Mouse (Mus musculus) brain, adult 2 months (tissue): ENCODE results near the gene Glcci1.

Source experiments
- DNase-seq: peaks from one replicate; pipeline ENCODE4 v3.0.0; 2011; ENCODE audit warnings: low read depth, low spot score

The Glcci1 gene

DNA sequence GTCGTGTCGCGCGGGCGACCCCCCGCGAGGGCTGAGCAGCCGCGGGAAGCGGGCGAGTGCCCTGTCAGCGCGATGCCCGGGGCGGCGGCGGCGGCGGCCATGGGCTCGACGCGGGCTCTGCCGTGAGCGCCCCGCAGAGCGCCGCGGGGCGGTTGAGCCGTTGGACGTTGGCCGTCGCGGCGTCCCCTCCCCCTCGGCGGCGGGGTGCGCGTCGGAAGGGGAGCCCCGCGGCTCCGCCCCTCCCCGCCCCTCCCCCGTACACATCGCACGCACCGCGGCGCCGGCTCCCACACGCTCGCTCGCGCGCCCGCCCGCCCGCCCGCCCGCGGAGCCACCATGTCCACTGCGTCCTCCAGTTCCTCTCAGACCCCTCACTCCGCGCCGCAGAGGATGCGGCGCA, at the start of gene Glcci1:
Gene Glcci1, plus strand, starts transcription at position 50 of the 400 bp plus-strand sequence.
- peak; percentile 90 for DNase-seq

DNA sequence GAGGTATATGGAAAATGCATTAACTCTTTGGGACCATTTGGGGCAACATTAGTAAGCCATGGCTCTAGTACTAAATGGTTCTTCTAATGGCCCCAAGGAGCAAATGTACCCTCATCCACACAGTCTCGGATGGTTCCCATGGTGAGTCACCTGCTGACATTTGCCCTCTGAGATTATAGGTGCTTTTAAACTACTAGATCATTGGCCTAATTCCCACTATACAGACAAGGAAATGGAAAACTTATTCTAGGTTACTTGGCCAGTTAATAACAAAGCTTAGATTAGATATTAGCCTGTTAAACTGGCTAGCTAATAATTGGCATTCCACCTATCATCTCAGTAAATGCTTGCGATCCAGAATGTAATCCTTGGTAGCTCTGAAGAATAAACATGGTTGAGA, 47.0 kb upstream of the Glcci1 start:
- no peak for DNase-seq

DNA sequence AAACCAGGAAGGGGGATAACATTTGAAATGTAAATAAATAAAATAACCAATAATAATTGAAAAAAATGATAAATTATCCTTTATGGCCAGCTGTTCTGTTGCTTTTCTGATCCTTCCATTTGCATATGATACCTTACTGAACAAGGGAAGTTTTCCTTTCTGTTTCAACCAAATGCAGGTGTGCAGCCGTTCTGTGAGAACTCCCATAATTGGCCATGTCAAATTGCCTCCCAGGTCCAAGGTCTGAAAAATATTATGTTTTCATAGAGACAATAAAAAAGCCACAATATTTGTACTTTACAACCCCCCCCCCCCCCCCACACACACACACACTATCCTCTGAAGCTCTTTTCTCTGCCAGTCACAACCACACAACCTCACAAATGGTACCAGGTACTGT, 44.0 kb upstream of the Glcci1 start:
- DNase-seq = no peak

DNA sequence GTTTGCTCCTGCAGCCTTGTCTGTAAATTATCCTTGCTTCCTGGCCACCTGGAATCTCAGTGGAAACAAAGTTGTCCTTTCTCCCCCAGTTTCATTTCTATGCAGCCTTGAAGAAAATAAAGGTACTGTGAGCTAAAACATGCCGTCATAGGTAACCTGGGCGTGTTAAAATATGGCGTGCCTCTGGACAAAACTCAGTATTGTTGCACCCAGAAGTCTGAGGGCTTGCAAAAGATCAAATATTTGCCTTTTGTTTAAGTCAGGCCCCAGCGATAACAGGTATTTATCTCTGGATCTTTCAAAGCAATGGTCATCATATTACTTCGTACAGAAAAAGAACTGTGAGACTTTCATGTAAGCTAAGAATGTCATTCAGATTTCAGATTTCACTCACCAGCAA, 43.4 kb upstream of the Glcci1 start:
- DNase-seq = no peak

DNA sequence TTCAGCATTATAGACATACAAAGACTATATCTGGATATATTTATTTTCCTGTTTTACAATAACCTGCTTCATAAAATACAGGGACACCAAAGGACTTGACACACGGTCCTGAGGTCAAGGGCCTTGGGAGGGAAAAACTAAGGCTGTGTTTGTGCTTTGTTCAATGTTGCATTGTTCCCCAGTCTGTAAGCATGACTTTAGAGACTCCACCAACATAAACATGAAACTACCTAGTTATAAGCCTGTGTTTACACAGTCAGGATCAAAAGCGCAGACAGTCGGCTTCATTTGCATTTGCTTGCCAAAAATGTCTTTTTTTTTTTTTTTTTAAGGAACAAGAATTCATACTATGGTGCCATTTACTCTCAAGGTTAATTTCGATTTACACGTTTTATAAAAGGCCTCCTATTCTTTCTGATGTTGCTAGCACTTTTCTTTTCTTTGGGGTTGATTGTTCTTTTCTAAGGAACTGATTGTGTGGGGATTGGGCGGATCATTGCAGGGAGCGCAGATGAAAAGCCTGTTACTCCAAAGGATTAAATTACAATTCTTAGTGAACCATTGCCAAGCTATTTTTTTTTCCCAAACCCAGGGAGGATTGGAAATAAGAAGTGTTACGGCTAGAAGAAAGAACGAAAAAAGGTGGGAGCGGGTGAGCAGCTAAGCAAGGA, 41.6 kb upstream of the Glcci1 start:
- DNase-seq = no peak

DNA sequence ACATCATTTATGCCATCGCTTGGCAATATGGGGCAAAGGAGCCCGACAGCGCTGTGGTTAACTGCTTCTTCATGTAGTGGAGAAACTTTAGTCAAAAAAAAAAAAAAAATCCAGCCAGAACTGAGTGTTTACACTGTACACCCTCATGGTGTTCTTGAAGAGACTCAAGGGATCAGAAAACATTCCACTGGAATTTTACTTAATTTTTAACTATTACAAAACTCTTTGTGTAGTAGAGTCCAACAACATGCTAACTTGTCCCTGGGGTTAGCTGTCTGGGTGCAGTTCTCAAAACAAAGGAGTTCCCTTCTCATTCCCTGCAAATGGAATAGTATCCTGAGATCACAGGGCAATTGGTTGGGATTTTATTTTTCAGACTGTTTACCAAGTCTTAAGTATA, 39.5 kb upstream of the Glcci1 start:
- DNase-seq = no peak

DNA sequence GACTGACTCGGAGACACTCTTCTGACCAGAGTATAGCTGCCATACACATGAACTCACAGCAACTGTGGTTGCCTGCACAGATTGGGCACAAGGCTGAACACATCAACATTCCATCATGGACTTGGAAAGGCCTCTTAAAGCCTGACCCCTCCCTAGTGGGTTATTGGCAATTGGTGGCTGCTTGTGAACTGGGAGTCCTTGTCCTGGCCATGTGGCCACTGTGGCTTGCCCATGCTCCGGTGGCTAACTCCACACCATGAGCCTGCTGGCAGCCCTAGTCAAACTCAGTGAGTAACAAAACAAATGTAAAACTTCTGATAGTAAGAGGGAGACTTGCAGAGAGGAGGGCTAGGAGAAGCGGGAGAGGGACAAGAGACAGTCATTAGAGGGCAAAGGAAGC, 37.3 kb upstream of the Glcci1 start:
- no peak for DNase-seq

DNA sequence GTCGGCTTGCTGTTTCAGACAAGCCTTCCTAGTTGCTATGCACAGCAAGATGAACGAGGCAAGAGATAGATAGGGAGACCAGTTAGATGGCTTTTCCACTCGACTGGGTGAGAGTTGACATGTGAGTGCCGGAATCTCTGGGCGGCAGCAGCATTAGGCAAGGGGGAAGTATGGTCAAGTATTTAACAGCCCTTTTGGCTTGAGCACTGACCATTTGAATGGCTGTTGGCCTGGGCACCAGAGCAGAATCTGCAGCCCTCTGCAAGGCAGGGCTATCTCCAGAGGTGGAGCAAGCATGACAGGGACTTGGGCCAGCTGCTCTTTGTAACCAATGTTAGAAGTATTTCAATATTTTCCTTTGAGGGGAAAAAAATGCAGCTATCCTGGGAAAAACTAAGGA, 36.5 kb upstream of the Glcci1 start:
- DNase-seq = no peak

DNA sequence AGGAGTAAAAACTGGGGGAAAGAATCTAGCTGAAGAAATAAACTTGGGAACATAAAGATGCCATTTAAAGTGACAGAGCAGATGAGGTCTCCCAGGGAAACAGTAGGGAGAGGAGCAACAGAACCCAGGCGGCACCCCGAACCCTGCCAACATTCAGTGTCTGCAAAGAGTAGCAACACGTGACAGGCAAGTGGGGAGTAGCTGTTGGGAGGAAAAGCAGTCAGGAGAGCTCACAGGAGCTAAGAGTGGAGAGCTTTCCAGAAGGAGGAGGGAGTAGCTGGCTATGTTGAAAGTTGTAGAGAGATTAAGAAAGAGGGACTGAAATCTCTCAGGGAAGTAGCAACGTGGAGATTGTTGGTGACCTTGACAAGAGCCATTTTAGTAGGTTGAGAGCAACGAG, 35.9 kb upstream of the Glcci1 start:
- peak; percentile 62 for DNase-seq

DNA sequence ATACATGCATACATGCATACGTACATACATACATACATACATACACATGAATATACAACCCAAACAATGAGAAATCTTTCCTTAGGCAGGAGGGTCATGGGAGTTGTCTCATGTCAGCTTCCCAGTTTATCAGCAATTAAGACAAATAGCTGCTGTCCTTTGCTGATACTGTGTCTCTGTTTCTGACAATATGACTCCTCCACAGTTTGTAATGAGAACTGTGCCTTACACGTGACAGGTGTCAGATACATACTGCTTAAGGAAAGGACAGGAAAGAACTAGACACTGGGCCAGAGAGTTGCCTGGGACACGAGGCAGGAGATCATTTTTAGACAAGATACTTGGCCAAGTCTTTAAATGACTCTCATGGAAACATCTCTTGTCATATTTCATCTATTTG, 35.1 kb upstream of the Glcci1 start:
- DNase-seq = no peak

DNA sequence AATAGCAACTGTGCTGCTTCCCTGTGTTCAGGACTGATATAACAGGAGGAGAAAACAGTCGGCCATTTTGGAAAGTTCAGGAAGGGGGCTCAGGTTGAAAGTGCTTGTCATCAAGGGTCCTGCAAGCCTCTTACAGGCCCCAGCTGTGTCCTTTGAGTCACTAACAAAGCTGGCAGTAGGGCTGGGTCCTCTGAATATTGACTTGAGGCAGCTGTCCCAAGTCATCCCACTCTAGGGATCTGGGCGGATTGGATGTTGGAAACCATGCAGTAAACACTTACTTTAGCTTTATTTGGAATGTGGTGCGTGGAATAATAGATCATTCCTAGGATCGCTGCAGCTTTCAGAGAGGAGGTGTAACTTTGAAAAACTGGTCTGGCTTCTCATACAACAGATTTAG, 34.6 kb upstream of the Glcci1 start:
- no peak for DNase-seq

DNA sequence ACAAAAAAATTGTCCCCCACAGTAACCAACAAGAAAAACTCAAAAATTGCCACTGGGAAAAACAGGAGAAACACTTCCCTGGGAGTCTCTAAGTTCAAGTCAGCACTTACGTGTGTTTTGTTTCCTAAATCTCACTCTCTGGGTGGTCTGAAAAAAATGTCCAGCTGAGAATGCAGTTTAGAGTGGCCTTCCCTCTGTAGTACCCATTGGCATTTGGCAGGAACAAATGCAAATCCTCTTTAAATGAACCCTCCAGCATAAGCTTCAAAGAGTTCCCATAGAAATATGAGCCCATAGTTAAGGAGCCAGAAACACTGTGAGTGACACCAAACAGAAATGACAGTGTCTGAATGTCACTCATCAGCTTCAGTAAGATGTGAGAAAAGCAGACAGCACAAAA, 30.2 kb upstream of the Glcci1 start:
- DNase-seq = no peak

DNA sequence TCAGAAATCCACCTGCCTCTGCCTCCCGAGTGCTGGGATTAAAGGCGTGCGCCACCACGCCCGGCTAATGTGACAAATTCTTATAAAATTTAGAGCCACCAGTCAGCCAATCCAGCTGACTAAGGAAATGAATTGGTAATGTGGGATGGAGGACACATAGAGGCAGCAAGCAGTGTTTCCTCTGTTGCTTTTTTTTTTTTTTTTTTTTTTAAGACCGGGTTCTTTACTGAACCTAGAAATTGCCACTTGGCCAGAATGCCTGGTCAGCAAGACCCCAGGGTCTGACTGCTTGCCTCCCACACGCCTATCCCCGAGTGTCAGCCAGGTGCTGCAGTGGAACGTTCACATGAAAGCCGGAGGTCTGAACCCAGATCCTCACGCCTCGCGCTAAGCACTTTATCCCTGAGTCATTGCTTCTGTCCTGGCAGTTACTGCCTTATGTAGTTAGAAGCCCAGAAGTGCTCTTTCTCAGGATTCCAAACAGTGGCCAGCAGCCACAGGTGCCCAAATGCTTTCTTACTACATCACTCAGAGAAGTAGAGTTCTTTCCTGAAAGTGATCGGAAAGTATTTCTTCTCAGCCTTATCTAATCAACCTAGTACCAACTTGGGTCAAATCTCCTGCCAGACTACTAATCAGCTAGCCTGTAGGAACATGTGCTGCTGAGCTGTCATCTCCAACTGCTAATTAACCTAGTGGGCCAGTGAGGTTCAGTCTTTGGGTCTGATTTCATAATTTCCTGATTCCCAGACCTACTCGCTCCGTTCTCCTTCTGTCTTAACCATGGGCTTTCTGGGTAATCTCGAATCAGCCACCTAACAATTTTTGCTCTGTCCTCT, 24.7 kb upstream of the Glcci1 start:
- no peak for DNase-seq

DNA sequence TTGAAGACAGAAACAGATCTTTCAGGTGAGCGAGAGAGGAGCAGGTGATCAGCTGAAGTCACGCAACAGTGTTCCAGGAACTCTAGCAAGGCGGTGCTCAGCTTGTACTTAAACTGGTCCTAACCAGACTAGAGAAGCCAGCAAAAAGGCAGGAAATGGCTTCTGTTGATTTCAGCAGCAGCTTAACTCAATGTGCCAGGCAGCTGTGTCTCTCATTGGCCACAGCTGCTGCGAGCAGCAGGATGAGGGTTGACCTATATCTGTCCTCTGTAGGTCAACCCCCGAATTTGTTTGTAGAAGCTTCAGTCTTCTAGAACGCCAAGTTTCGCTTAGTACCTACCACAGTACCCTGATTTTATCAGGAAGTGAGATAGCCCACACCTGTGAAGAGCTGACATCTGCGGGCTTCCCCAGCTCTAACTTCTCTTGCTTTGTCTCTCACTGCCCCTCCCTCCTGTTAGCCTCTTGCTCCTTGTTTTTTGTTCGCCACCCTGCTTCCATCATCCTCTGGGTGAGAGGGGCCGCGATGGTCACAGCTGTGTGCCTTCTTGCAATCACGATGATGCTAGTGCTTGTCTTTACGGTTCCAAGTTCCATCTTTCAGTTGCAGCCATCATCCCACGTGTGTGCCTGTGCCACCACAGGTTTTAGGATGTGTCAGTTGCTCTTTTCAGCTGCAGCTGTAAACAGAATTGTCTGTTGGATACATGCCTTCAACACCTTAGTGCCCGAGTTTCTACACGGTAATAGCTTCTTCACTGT, 23.8 kb upstream of the Glcci1 start:
- DNase-seq = no peak

DNA sequence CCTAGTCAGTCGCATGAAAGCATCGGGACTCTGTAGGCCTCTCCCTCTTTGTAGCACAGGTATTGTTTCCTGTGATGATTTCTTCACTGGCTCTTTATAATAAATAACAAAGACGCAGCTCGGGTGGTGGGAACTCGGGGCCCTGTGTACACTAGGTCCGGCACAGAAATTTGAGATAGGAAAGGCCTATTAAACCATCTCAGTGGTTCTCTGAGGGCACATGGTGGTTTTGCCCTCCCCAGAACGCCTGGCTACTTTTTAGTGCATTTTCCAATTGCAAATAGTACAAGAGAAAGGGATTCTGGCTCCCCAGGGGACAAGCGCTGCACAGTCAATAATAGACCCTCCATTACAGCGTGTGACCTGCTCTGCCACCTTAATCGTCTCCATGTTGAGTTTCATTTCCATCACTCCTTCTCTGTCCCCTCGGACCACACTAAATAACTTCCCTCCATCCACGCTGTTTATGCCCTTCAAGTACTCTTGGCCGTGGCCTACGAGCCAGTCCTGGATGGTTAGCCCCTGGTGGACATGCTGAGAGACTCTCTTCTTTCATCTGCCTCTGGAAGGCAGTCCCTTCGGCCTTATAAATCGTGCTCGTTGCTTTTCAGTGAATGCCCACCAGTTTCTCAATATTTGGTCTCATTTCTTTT, 22.9 kb upstream of the Glcci1 start:
- DNase-seq = no peak

DNA sequence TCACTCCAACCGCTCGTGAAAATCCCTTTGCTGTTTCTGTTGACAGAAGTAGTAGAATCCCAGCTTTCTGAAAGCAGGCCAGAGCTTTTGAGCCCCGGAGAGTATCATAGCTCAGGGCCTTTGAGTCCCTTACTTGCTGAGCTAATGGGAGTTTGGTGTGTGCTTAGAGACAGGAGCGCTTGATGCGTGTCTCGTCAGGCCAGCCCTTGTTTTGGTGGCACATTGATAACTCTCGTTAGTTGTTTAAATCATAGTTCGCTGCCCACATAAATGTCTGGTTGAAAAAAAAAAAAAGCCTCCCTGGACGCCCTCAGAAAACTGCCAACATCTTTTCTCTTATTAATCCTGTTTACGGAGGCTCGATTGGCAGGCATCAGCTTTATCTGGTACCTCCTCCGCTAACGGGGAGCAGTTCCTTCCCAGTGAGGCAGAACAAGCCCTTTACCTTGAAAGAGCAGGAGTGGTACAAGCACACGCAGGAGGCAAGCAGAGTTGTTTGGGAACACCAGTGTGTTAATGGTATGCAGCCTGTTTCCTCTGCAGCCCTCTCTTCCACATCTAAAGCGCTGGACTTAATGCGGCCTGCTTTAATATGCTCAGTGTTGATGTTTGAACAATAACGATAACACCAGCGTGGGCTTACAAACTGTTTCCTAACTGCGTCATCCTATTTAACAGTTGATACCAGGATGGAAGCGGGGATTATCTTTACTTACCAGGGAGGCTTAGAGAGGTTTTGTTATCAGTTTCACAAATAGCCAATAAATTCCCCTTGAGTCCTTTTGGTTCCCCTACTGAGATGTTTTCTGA, 22.2 kb upstream of the Glcci1 start:
- peak; percentile 27 for DNase-seq

DNA sequence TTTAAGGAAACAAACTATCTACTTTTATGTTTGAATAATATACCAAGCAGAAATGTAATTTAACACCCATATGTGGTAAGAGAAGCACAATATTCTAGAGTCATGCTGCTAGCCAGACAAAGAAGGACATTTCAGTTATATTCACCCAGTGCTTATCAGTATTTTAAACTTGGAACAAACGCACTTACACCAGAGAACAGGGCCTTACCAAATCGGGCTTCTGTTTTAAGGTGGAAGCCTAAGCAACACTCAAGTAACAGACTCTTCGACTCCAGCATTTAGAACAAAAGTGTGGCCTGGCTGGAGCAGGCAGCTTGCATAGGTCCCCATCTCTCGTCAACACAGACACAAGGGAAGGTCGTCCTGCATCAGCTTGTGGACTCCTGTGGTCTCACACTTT, 21.2 kb upstream of the Glcci1 start:
- DNase-seq = no peak

DNA sequence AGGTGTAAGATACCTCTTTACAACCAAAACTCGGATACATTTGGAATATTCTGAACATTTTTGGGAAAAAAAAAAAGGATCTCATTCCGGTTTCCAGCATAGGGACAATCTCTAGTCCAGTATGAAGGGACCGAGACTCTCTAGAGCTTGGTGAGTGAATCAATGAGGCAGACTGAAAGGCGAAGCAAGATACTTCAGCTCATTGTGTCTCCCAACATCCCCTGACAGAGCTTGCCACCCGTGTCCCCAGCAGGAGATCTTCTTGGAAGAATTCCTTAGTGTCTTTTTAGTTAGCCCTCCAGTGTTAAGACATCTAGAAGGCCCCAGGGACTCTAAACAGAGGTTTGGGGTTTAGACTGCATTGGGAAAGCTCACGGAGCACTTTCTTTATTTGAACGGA, 20.1 kb upstream of the Glcci1 start:
- no peak for DNase-seq

DNA sequence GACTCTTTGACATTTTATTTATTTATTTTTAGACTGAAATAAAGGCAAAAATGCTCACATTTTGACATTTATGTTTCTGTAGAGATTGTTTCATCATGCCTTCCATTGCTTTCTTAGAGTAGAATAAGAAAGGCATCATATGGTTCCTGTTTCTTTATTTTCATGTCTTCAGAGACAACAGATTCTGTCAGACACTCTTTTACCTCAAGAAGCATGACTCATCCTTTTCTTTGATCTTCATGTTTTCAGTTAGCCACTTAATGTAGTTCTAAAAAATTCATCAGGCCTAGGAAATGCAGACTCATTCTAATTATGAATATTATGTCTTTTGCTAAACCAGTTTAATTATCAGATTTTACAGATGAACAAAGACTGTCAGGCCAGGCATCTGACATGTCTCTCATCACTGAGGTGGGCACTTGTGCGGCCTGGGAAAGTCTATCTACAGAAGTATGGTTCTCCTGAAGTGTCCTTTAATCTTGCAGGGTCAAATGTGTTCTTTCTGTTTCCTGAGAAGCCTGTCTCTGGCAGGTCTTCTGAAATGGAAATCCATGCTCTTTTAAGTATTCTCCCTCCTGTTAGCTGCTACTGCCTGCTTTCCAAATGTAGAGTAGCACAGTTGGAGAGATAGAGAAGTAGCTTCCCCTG, 19.3 kb upstream of the Glcci1 start:
- DNase-seq = no peak

DNA sequence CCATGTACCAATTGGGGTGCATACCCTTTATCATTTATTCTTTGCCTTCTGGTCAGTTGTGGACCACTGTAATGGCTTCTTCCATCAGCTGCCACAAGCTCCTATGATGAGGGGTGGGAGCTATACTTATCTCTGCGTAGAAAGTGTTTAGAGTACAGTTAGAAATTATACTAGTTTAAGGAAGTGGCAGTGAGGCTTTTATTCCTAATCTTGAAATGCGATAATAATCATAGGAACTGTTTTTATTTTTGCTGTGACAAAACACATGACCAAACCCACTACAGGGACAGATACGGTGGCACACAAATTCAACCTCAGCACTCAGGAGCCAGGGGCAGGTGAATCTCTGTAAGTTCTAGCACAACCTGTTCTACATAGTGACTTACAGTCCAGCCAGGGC, 17.2 kb upstream of the Glcci1 start:
- no peak for DNase-seq
